Mouse (Mus musculus): ENCODE measurements around the gene Nrl. TPM values are rescaled to one million over a fixed set of nuclear protein-coding genes. Genes with fewer than 3 reads are reported as not detected.
A peak's percentile ranks its signal among the peaks of the same experiment; 100 is the strongest.

The Nrl gene
- polyA plus RNA-seq, 2 experiments: not detected

DNA sequence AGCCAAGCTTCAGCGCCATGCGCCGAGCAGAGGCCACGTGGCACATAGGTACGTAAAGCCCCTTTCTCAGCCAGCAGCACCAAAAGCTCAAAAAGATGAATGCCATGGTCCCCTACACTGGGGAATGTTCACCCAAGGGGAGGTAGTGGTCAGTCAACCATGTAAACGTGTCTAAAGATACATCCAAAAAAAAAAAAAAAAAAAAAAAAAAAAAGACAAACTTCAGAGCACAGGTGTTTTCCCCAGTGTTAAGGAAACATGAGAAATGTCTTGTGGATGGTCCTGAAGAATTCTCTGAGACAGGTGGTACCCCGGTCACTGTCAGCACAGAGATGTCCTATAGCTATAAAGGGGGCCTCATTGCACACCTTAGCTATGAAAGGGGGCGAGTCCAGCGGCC lies 19.2 kb downstream of the Nrl start:
- Histone ChIP-seq H3K9ac (replicated peaks) (no peak overlapping the region), H3K4me1 (replicated peaks; ENCODE audit: control insufficient read depth in 2 of 2, insufficient read depth in 2 of 2, low read length in 1 of 2) (no peaks in the 10 kb centered on the region), H3K27me3 (ENCODE audit: control insufficient read depth, insufficient read depth, low read length) (no peaks in the 10 kb centered on the region), H3K36me3 (replicated peaks; ENCODE audit: control insufficient read depth, insufficient read depth, low read depth) (no peaks in the 10 kb centered on the region), H3K4me2 (ENCODE audit: low read depth) (no peak overlapping the region), H3K9me3 (ENCODE audit: control insufficient read depth, low read length) (no peaks in the 10 kb centered on the region), H3K4me3 (ENCODE audit: insufficient read depth in 1 of 2, low read depth in 2 of 2, low read length in 2 of 2) (no peak overlapping the region), H3K27ac (no peak overlapping the region)
- DNase-seq (ENCODE audit: low read depth in 3 of 3, low spot score in 3 of 3) (no peak), ATAC-seq (ENCODE audit: insufficient read depth) (no peak)
- TF ChIP-seq EP300 (IDR thresholded peaks at IDR 0.05; ENCODE audit: low read depth) (no peak), CTCF (IDR thresholded peaks at IDR 0.05; ENCODE audit: low read depth) (no peak)
- 79% methylated on average over 9 of the region's 9 CpGs for WGBS (ENCODE audit: insufficient replicate concordance)

GRCm38 (mm10) chr14:55497449-55497821 lies 27.3 kb downstream of the Nrl start:
- ATAC-seq (ENCODE audit: insufficient read depth): peak; percentile 24
- Histone ChIP-seq H3K4me3 (ENCODE audit: insufficient read depth in 1 of 2, low read depth in 2 of 2, low read length in 2 of 2) (no peak overlapping the region), H3K4me1 (replicated peaks; ENCODE audit: control insufficient read depth in 2 of 2, insufficient read depth in 2 of 2, low read length in 1 of 2) (peaks cover 0 to 2% of the 10 kb centered on the region in 2 experiments; a peak in 2 of 4 replicates), H3K4me2 (ENCODE audit: low read depth) (no peak overlapping the region), H3K36me3 (replicated peaks; ENCODE audit: control insufficient read depth, insufficient read depth, low read depth) (no peaks in the 10 kb centered on the region), H3K9me3 (ENCODE audit: control insufficient read depth, low read length) (no peaks in the 10 kb centered on the region), H3K9ac (replicated peaks) (no peak overlapping the region), H3K27me3 (ENCODE audit: control insufficient read depth, insufficient read depth, low read length) (no peaks in the 10 kb centered on the region), H3K27ac (no peak overlapping the region)
- peak; percentile 51 to 64 (median 59) for DNase-seq (ENCODE audit: low read depth in 3 of 3, low spot score in 3 of 3)
- TF ChIP-seq EP300 (IDR thresholded peaks at IDR 0.05; ENCODE audit: low read depth) (no peak), CTCF (IDR thresholded peaks at IDR 0.05; ENCODE audit: low read depth) (peak; percentile 99)
- WGBS (ENCODE audit: insufficient replicate concordance): 30% methylated on average over 6 of the region's 6 CpGs

- Histone ChIP-seq H3K4me2 (ENCODE audit: low read depth) (no peak overlapping the region), H3K4me1 (replicated peaks; ENCODE audit: control insufficient read depth in 2 of 2, insufficient read depth in 2 of 2, low read length in 1 of 2) (peaks cover 3 to 7% of the 10 kb centered on the region in 2 experiments; a peak in 3 of 4 replicates), H3K27ac (no peak overlapping the region), H3K4me3 (ENCODE audit: insufficient read depth in 1 of 2, low read depth in 2 of 2, low read length in 2 of 2) (no peak overlapping the region), H3K9me3 (ENCODE audit: control insufficient read depth, low read length) (no peaks in the 10 kb centered on the region), H3K9ac (replicated peaks) (no peak overlapping the region), H3K27me3 (ENCODE audit: control insufficient read depth, insufficient read depth, low read length) (no peaks in the 10 kb centered on the region), H3K36me3 (replicated peaks; ENCODE audit: control insufficient read depth, insufficient read depth, low read depth) (no peaks in the 10 kb centered on the region)
- ATAC-seq (ENCODE audit: insufficient read depth): peak; percentile 7; the same call in 1 of the 2 replicates
- no peak for DNase-seq (ENCODE audit: low read depth in 3 of 3, low spot score in 3 of 3)
- 65% methylated on average over 16 of the region's 16 CpGs for WGBS (ENCODE audit: insufficient replicate concordance)
- TF ChIP-seq CTCF (IDR thresholded peaks at IDR 0.05; ENCODE audit: low read depth): no peak
- no peak for TF ChIP-seq EP300 (IDR thresholded peaks at IDR 0.05; ENCODE audit: low read depth)
Observed at GRCm38 (mm10) chr14:55496761-55497448, 27.9 kb downstream of the Nrl start.

DNA sequence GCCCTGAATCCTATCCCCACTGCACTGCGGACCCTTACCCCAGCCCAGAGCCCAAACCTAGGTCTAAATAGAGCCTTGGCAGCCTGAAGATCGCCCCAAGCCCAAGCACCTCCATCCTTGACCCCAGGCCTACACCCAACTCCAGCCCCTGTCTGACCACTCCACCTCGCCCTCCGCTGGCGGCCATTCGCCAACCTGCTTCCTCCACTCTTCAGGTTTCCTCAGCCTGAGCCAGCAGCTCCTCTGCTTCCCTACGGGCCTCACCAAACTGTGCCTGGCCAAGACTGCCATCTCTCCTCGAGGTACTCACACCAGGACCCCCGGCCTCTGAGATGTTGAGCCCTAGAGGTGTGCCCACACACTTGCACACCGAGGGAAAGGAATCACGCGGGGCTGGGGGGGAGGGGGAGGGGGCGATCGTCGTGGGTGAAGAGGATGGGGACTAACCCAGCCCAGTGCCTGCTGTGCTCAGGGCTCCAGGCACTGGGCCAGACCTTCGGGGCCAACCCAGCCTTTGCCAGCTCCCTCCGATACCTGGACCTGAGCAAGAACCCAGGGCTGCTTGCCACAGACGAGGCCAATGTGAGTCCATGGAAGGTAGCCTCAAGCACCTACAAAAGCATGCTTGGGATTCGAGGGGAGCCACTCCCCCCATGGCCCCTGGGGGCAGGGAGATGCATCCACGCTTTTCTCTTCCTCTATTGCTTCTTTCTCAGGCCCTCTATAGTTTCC lies 29.1 kb downstream of the Nrl start:
- ATAC-seq (ENCODE audit: insufficient read depth): no peak
- Histone ChIP-seq H3K27ac (no peak overlapping the region), H3K4me1 (replicated peaks; ENCODE audit: control insufficient read depth in 2 of 2, insufficient read depth in 2 of 2, low read length in 1 of 2) (peaks cover 6 to 10% of the 10 kb centered on the region in 2 experiments; a peak in 3 of 4 replicates), H3K27me3 (ENCODE audit: control insufficient read depth, insufficient read depth, low read length) (no peaks in the 10 kb centered on the region), H3K4me2 (ENCODE audit: low read depth) (no peak overlapping the region), H3K36me3 (replicated peaks; ENCODE audit: control insufficient read depth, insufficient read depth, low read depth) (no peaks in the 10 kb centered on the region), H3K9ac (replicated peaks) (no peak overlapping the region), H3K4me3 (ENCODE audit: insufficient read depth in 1 of 2, low read depth in 2 of 2, low read length in 2 of 2) (no peak overlapping the region), H3K9me3 (ENCODE audit: control insufficient read depth, low read length) (no peaks in the 10 kb centered on the region)
- 64% methylated on average over 20 of the region's 20 CpGs for WGBS (ENCODE audit: insufficient replicate concordance)
- TF ChIP-seq EP300 (IDR thresholded peaks at IDR 0.05; ENCODE audit: low read depth) (no peak), CTCF (IDR thresholded peaks at IDR 0.05; ENCODE audit: low read depth) (no peak)
- DNase-seq (ENCODE audit: low read depth in 3 of 3, low spot score in 3 of 3): no peak

- DNase-seq (ENCODE audit: low read depth in 3 of 3, low spot score in 3 of 3): no peak
- Histone ChIP-seq H3K27ac (no peak overlapping the region), H3K4me1 (replicated peaks; ENCODE audit: control insufficient read depth in 2 of 2, insufficient read depth in 2 of 2, low read length in 1 of 2) (peaks cover 6 to 12% of the 10 kb centered on the region in 2 experiments; a peak in 3 of 4 replicates), H3K9me3 (ENCODE audit: control insufficient read depth, low read length) (no peaks in the 10 kb centered on the region), H3K4me3 (ENCODE audit: insufficient read depth in 1 of 2, low read depth in 2 of 2, low read length in 2 of 2) (peak overlapping the region in 1 of 2 experiments; percentile 65; a peak in 1 of 4 replicates), H3K36me3 (replicated peaks; ENCODE audit: control insufficient read depth, insufficient read depth, low read depth) (no peaks in the 10 kb centered on the region), H3K4me2 (ENCODE audit: low read depth) (peak overlapping the region; percentile 99), H3K9ac (replicated peaks) (no peak overlapping the region), H3K27me3 (ENCODE audit: control insufficient read depth, insufficient read depth, low read length) (no peaks in the 10 kb centered on the region; the same call in 1 of the 2 replicates)
- no peak for TF ChIP-seq CTCF (IDR thresholded peaks at IDR 0.05; ENCODE audit: low read depth)
- TF ChIP-seq EP300 (IDR thresholded peaks at IDR 0.05; ENCODE audit: low read depth): no peak
- WGBS (ENCODE audit: insufficient replicate concordance): 31% methylated on average over 3 of the region's 3 CpGs
- no peak for ATAC-seq (ENCODE audit: insufficient read depth)
Observed at GRCm38 (mm10) chr14:55492103-55492502, 32.7 kb downstream of the Nrl start.
